Mouse (Mus musculus) MEL-GATA-1-ER (cell line): Measurements from ENCODE around the gene Ppp1r3f.

Source experiments
- DNase-seq: peaks from one replicate; pipeline ENCODE4 v3.0.0-alpha.2; 2012; ENCODE audit warnings: low read depth; ENCODE audit errors: extremely low read depth

Ppp1r3f gene

DNA sequence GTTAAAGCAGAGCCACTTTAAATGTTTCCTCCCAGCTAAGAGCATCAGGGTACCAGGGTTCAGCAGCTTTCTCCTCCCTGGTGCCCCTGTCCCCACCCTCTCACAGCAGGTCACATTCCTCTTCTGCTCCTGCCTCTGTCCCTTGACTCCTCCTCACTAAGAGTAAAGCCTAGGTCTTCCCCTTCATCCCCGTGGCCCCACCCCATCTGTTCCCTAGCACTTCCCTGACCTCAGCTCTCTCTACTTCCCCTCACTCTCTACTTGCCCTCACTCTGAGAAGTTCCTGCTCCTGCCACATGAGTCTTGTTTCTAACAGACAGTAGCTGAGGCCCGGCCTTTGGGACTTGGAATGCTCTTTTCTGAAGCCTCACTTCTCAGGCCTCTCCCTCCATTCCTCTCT, 11.0 kb downstream of the Ppp1r3f start:
- peak; percentile 33 for DNase-seq

DNA sequence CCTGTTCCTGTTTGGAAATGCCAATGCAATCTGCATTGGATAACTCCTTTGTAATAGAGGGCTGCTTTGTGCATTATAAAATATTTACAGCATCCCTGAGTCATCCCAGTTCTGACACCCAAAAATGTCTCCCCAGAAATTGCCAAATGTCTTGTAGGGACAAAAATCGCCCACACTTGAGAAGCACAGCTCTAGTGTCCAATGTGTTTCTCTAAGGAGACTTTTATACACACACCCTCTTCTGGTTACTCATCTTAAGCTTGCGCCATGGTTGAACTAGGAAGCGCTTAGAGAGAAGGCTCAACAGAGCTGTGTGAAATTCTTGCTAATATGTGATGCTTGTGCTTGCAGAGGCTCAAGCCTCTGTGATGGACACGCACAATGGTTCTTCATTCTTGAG, 20.6 kb downstream of the Ppp1r3f start:
- DNase-seq, result no peak

DNA sequence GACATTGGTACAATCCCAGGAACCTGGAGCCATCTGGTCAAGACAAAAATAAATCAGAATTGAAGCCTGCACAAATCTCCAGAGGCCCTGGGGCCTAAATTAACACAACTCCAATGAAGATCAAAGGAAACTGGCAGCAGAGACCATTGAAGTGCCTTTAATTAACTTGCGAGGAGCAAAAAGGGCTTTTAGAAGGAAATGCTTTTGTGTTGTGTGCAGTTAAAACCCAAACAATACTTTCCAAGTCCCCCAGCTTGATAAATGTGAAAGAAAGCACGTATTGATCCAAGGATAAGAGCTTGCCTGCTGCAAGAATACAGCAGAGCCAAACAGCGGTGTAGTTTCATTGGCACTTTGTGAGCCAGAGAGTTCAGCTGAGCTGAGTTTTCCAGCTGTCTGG, 49.1 kb downstream of the Ppp1r3f start:
- no peak for DNase-seq
